Mouse (Mus musculus) c-Kit-positive CD71-positive TER-119-positive erythroid progenitor cells, embryonic 14.5 days (primary cell): ENCODE measurements around the gene Tex13c3.
"Not testable (repeated sequence)": the region's sequence is repeated elsewhere in the genome, so short reads cannot be mapped to it uniquely, and the experiment has no call there.

Experiments
- DNase-seq: peaks from one replicate; pipeline ENCODE4 v3.0.0-alpha.2; 2013; ENCODE audit warnings: low spot score

Gene Tex13c3

GRCm38 (mm10) chrX:19481219-19481618 is at the start of gene Tex13c3:
Gene Tex13c3, minus strand, starts transcription at chrX:19481319.
- not testable (repeated sequence) for DNase-seq

- DNase-seq, result no peak
Measured at GRCm38 (mm10) chrX:19489731-19490130, 8.6 kb upstream of the Tex13c3 start.
